Mouse (Mus musculus): ENCODE results near the gene Grb14. TPM values are rescaled to one million over a fixed set of nuclear protein-coding genes. Genes with fewer than 3 reads are reported as not detected.

Gene Grb14
- total and polyA plus RNA-seq, 3 experiments: not detected

DNA sequence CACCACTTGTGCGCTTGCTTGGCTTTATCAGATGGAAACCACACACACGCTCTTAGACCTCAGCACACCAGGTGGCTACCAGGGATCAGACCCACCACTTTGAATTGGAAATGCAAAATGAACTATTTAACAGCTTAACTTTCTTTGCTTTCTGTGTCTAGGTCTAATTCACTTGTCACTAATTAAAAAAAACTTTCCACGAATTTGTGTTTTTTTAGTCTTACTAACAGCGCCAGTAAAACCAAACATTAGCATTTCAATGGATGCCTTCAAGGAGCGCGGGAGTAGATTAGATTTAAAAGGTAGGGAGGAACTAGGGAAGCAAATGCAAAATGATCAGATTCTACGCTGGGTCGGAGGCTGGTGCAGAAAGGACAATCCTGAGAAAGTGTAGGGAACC is 12.8 kb upstream of the Grb14 start:
- H3K36me3 ChIP-seq (ENCODE audit: control insufficient read depth in 1 of 2, insufficient read depth in 2 of 2, low read length in 2 of 2): no peaks in the 10 kb centered on the region
- TF ChIP-seq NRF1 (IDR thresholded peaks at IDR 0.05; ENCODE audit: insufficient read depth, low read depth, low read length, poor library complexity, severe bottlenecking) (no peak), CHD2 (IDR thresholded peaks at IDR 0.05; ENCODE audit: low read length) (no peak), TBP (IDR thresholded peaks at IDR 0.05; ENCODE audit: low read depth, low read length) (no peak), USF2 (IDR thresholded peaks at IDR 0.05; ENCODE audit: borderline replicate concordance in 1 of 2, insufficient read depth in 1 of 2, low read depth in 1 of 2, low read length in 2 of 2) (no peak), E2F4 (IDR thresholded peaks at IDR 0.05; ENCODE audit: borderline replicate concordance, low read depth, low read length) (no peak)
- no peaks in the 10 kb centered on the region for H3K4me1 ChIP-seq (ENCODE audit: control insufficient read depth in 1 of 2, insufficient read depth in 2 of 2, low read length in 2 of 2)
- no peak overlapping the region for H3K9ac ChIP-seq (ENCODE audit: control insufficient read depth, low read depth, low read length, poor library complexity, severe bottlenecking)
- no peak for DNase-seq (ENCODE audit: low read depth, low spot score)
- H3K27me3 ChIP-seq (ENCODE audit: control insufficient read depth in 1 of 2, insufficient read depth in 2 of 2, low read length in 2 of 2): no peaks in the 10 kb centered on the region
- no peaks in the 10 kb centered on the region for H3K79me2 ChIP-seq (ENCODE audit: control insufficient read depth, insufficient read depth, low read length, poor library complexity)
- H3K9me3 ChIP-seq (replicated peaks; ENCODE audit: insufficient read depth, low read length): no peaks in the 10 kb centered on the region
- no peak overlapping the region for H3K4me3 ChIP-seq (ENCODE audit: control insufficient read depth in 1 of 2, insufficient read depth in 1 of 2, low read depth in 2 of 2, low read length in 2 of 2)
- no peak overlapping the region for H3K27ac ChIP-seq (ENCODE audit: control insufficient read depth, low read depth, low read length)

DNA sequence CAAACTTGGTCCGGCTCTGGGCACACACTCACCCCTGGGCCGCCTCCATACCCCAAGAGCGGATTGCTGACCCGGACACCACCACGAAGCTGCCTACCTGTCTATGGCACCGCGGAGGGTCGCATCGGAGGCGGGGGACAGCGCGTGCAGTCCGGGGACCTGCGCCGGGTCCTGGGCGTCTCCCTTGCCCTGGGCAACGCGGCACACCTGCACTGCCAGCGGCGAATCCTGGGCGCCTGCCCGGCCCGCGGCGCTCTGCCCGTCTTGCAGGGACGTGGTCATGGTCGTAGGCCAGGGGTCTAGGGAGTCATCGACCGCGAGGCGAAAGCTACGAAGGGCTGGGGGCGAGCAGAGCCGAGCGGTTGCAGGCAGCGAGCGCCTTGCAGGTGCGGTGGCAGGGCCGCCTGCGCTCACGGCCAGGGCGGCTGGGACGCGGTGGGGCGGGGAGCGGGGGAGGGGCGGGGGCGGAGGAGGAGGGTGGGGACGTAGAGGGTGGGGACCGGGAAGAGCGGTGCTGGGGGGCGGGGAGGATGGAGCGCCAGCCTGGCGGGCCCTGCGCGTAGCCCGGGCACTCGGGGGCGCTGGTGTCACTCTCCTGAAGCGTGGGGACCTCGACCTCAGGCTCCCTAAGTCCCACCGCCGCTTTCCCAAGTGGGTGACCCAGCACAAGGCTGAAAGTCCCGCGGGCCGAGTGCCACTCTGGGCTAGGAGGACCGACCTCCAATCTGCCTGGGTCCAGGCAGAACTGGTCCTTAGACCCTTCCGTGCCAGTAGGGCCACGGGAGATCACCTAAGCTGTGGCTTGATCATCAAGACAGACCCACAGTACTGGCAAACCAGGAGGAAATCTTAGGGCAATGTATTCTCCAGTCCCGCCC is 2.2 kb downstream of the Grb14 start:
- H3K9me3 ChIP-seq (replicated peaks; ENCODE audit: insufficient read depth, low read length): no peaks in the 10 kb centered on the region
- H3K4me3 ChIP-seq (ENCODE audit: control insufficient read depth in 1 of 2, insufficient read depth in 1 of 2, low read depth in 2 of 2, low read length in 2 of 2): no peak overlapping the region
- no peaks in the 10 kb centered on the region for H3K4me1 ChIP-seq (ENCODE audit: control insufficient read depth in 1 of 2, insufficient read depth in 2 of 2, low read length in 2 of 2)
- H3K79me2 ChIP-seq (ENCODE audit: control insufficient read depth, insufficient read depth, low read length, poor library complexity): no peaks in the 10 kb centered on the region
- H3K27ac ChIP-seq (ENCODE audit: control insufficient read depth, low read depth, low read length): no peak overlapping the region
- H3K27me3 ChIP-seq (ENCODE audit: control insufficient read depth in 1 of 2, insufficient read depth in 2 of 2, low read length in 2 of 2): no peaks in the 10 kb centered on the region
- TF ChIP-seq RAD21 (IDR thresholded peaks at IDR 0.05; ENCODE audit: low read depth, low read length): no peak
- no peak for TF ChIP-seq POLR2AphosphoS2 (IDR thresholded peaks at IDR 0.05; ENCODE audit: low read length)
- no peak for TF ChIP-seq MAX (IDR thresholded peaks at IDR 0.05; ENCODE audit: low read length)
- TF ChIP-seq ZNF384 (IDR thresholded peaks at IDR 0.05; ENCODE audit: low read depth, low read length): no peak
- TF ChIP-seq USF1 (IDR thresholded peaks at IDR 0.05; ENCODE audit: low read depth, low read length): no peak
- TF ChIP-seq NELFE (IDR thresholded peaks at IDR 0.05; ENCODE audit: low read depth, low read length): no peak
- TF ChIP-seq TCF12 (IDR thresholded peaks at IDR 0.05; ENCODE audit: low read depth, low read length): no peak
- TF ChIP-seq MYB (IDR thresholded peaks at IDR 0.05; ENCODE audit: low read depth, low read length): no peak
- no peak for TF ChIP-seq SMC3 (IDR thresholded peaks at IDR 0.05; ENCODE audit: low read depth, low read length)
- no peak for TF ChIP-seq JUND (IDR thresholded peaks at IDR 0.05; ENCODE audit: low read depth, low read length)
- TF ChIP-seq NRF1 (IDR thresholded peaks at IDR 0.05; ENCODE audit: insufficient read depth, low read depth, low read length, poor library complexity, severe bottlenecking): no peak
- TF ChIP-seq CTCF (IDR thresholded peaks at IDR 0.05 in 2 of 3, conservative IDR thresholded peaks at IDR 0.05 in 1 of 3; ENCODE audit: control insufficient read depth in 1 of 3, insufficient read depth in 1 of 3, low read depth in 2 of 3, low read length in 3 of 3, poor library complexity in 1 of 3, severe bottlenecking in 1 of 3): no peak
- no peak for TF ChIP-seq USF2 (IDR thresholded peaks at IDR 0.05; ENCODE audit: borderline replicate concordance in 1 of 2, insufficient read depth in 1 of 2, low read depth in 1 of 2, low read length in 2 of 2)
- DNase-seq (ENCODE audit: low read depth, low spot score): no peak
- H3K36me3 ChIP-seq (ENCODE audit: control insufficient read depth in 1 of 2, insufficient read depth in 2 of 2, low read length in 2 of 2): no peaks in the 10 kb centered on the region
- H3K9ac ChIP-seq (ENCODE audit: control insufficient read depth, low read depth, low read length, poor library complexity, severe bottlenecking): no peak overlapping the region

All from MEL (cell line).